Mouse (Mus musculus) embryonic facial prominence, embryonic 14.5 days (tissue): ENCODE measurements around the gene Ifrd2. TPM values are rescaled to one million over a fixed set of nuclear protein-coding genes. Genes with fewer than 3 reads are reported as not detected.

Experiments used
- ATAC-seq: fragments of 200-750 bp; cut with Nextera tagmentation; 2 replicates; pipeline ENCODE4 v1.8.0; 2017; ENCODE audit warnings: low read depth, moderate number of reproducible peaks, moderate TSS enrichment
- DNase-seq: peaks from one replicate; pipeline ENCODE4 v3.0.0-alpha.2; 2015; ENCODE audit warnings: low spot score
- H3K27ac ChIP-seq: fragments of 300-500 bp; sonication (generic); replicated peaks from 2 replicates; pipeline ENCODE4 v1.5.1; 2014; ENCODE audit warnings: low read depth, mild to moderate bottlenecking, low read length, moderate library complexity
- H3K27me3 ChIP-seq: fragments of 300-500 bp; sonication (generic); replicated peaks from 2 replicates; pipeline ENCODE4 v1.6.1; 2014; ENCODE audit warnings: low read length; ENCODE audit not compliant: control insufficient read depth, insufficient read depth
- H3K36me3 ChIP-seq: fragments of 300-500 bp; sonication (generic); 2 replicates; pipeline ENCODE4 v1.6.1; 2014; ENCODE audit warnings: low read length, mixed read lengths; ENCODE audit not compliant: control insufficient read depth, insufficient read depth
- H3K4me1 ChIP-seq: fragments of 300-500 bp; sonication (generic); 2 replicates; pipeline ENCODE4 v1.6.1; 2014; ENCODE audit warnings: antibody characterized with exemption, low read length; ENCODE audit not compliant: control insufficient read depth, insufficient read depth
- H3K4me2 ChIP-seq: fragments of 300-500 bp; sonication (generic); 2 replicates; pipeline ENCODE4 v1.6.1; 2014; ENCODE audit warnings: low read depth, mild to moderate bottlenecking, low read length, moderate library complexity, mixed read lengths
- H3K4me3 ChIP-seq: fragments of 300-500 bp; sonication (generic); 2 replicates; pipeline ENCODE4 v1.5.1; 2014; ENCODE audit warnings: low read depth, mild to moderate bottlenecking, low read length
- H3K9ac ChIP-seq: fragments of 300-500 bp; sonication (generic); 2 replicates; pipeline ENCODE4 v1.6.1; 2014; ENCODE audit warnings: low read depth, mild to moderate bottlenecking, low read length, moderate library complexity, mixed read lengths
- H3K9me3 ChIP-seq: fragments of 300-500 bp; sonication (generic); 2 replicates; pipeline ENCODE4 v1.6.1; 2016; ENCODE audit warnings: low read length; ENCODE audit not compliant: control insufficient read depth
- WGBS: fragments of 180-500 bp; shearing (Covaris S2); extraction: QIAGEN DNeasy Blood & Tissue Kit; methylation state at CpG from one replicate; pipeline ENCODE4 v1.1.7; 2014; 5-methylcytosine and 5-hydroxymethylcytosine counted together
- polyA plus RNA-seq: library from polyadenylated mRNA; unstranded; fragments of >200 nt; fragmentation: Nextera tagmentation; extraction: Ambion mirVana; gene quantifications from 2 replicates; pipeline ENCODE4 v1.2.1, GENCODE M21; 2014

Gene Ifrd2
- polyA plus RNA-seq, 1 experiment from 2014 or later = 46.7 TPM

DNA sequence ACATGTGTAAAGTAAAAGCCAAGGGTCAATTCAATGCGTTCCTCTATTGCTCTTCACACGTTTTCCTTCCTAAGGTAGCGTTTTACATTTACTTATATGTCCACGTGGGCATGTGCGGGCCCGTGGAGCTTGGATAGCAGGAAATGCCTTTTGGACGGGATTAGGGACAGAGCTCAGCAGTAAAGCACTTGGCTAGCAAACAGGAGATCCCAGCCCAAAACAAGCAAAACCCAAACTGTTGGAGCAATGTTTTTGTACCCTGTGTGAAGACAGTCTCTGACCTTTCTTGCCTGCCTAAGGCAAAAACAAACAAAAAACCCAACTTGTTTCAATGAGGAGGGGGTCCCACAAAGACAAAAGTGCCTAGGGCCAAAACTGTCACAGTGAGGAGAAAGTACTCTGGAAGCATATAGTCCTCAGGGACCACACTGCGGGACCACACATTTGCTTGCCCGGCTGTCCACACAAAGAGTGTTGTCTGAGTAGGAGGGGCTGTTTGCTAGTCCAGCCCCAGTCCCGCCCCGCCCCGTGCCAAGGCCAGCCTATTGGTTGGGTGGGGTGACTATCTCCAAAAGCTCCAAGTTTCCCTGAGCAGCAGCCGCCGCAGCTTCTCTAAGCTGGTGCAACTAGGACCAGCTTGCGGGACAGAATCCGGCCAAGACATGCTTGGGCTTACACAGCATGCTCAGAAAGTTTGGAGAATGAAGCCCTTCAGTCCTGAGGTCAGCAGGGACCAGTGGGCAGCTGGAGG, 10.9 kb upstream of the Ifrd2 start, which contains the start of gene Hyal1:
Gene Hyal1 (plus strand): TSS at position 571 of the 751 bp plus-strand sequence.
- peak within 1 kb of the TSS; percentile 67 for H3K9ac ChIP-seq
- peak within 1 kb of the TSS; percentile 82 for H3K27ac ChIP-seq
- ATAC-seq (peak; percentile 75), DNase-seq (peak; percentile 92)
- H3K4me1 ChIP-seq = peaks cover 11% of the 10 kb centered on the region
- H3K36me3 ChIP-seq = peaks cover 33% of the 10 kb centered on the region
- no peaks in the 10 kb centered on the region for H3K27me3 ChIP-seq
- whole genome bisulfite sequencing = 21% methylated on average over 13 of the region's 16 CpGs
- H3K9me3 ChIP-seq = no peaks in the 10 kb centered on the region
- H3K4me3 ChIP-seq = peak within 1 kb of the TSS; percentile 43
- H3K4me2 ChIP-seq = peak within 1 kb of the TSS; percentile 63

DNA sequence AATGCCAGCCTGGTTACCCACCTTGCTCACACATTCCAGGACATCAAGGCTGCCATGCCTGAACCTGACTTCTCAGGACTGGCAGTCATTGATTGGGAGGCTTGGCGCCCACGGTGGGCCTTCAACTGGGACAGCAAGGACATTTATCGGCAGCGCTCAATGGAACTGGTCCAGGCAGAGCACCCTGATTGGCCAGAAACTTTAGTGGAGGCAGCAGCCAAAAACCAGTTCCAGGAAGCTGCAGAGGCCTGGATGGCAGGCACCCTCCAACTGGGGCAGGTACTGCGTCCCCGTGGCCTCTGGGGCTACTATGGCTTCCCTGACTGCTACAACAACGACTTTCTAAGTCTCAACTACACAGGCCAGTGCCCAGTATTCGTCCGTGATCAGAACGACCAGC, 9.6 kb upstream of the Ifrd2 start:
- no peak overlapping the region for H3K4me3 ChIP-seq
- peak overlapping the region; percentile 63; the same call in 1 of the 2 replicates for H3K4me2 ChIP-seq
- peaks cover 22% of the 10 kb centered on the region for H3K36me3 ChIP-seq
- no peak overlapping the region for H3K27ac ChIP-seq
- peaks cover 11% of the 10 kb centered on the region for H3K4me1 ChIP-seq
- ATAC-seq (no peak), DNase-seq (no peak)
- H3K27me3 ChIP-seq = no peaks in the 10 kb centered on the region
- no peaks in the 10 kb centered on the region for H3K9me3 ChIP-seq
- 88% methylated on average over 10 of the region's 10 CpGs for WGBS
- no peak overlapping the region for H3K9ac ChIP-seq

DNA sequence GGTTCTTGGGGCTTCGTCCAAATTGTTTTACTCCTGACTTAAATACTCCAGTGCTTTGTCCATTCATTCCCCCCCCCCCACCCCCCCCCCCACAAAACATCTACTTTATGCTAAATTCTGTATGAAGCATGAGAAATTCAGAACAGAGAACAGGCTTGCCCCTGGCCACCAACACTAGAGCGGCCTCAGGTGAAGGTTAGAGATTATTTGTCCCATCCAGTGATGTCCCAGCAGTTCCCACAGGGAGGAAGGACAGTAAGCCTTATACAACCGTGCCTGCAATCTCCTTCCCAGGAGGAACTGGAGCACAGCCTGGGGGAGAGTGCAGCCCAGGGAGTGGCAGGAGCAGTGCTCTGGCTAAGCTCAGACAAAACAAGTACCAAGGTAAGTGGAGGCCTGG, 8.9 kb upstream of the Ifrd2 start, which contains the start of gene Naa80:
Gene Naa80 (plus strand): TSS at position 301 of the 400 bp plus-strand sequence.
- no peak within 1 kb of the TSS for H3K4me3 ChIP-seq
- no peaks in the 10 kb centered on the region for H3K9me3 ChIP-seq
- H3K9ac ChIP-seq = no peak within 1 kb of the TSS
- peaks cover 11% of the 10 kb centered on the region for H3K4me1 ChIP-seq
- H3K27me3 ChIP-seq = no peaks in the 10 kb centered on the region
- peak within 1 kb of the TSS; percentile 92; the same call in 1 of the 2 replicates for H3K27ac ChIP-seq
- H3K36me3 ChIP-seq = peaks cover 22% of the 10 kb centered on the region
- peak within 1 kb of the TSS; percentile 68; the same call in 1 of the 2 replicates for H3K4me2 ChIP-seq
- WGBS = 79% methylated on average over 3 of the region's 3 CpGs
- DNase-seq (no peak), ATAC-seq (no peak)

DNA sequence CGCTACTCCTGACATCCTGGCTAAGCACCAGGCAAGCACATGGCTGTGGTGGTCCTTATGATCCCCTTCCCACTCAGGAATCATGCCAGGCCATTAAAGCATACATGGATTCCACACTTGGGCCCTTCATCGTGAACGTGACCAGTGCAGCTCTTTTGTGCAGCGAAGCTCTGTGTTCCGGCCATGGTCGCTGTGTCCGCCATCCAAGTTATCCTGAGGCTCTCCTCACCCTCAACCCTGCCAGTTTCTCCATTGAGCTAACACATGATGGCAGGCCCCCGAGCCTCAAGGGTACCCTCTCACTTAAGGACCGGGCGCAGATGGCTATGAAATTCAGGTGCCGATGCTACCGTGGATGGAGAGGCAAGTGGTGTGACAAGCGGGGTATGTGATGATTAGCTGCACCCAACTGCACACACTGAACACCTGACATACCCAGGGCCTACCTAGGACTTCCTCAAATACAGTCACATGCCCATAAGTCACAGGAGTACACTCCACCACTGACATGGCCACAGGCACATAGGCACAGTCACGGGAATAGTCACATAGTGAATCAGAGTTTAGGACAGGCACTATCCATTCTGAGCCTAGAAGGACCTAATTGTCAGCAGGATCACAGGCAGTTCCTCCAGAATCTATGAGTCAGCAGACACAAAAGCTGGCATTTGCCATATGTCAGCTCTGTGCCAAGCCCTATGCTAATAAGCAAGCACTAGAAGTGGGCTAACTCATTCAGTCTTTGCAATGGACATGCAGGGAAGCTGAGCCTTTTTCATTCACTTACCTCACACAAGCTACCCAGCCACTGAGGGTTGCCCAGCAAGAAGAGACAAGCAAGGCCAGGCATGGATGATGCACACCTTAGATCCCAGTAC, 8.2 kb upstream of the Ifrd2 start:
- 0 out of 2 replicates have a peak overlapping the region, but pooled peaks have one; percentile 68 for H3K4me2 ChIP-seq
- no peak overlapping the region for H3K9ac ChIP-seq
- DNase-seq = no peak
- no peaks in the 10 kb centered on the region for H3K27me3 ChIP-seq
- H3K9me3 ChIP-seq = no peaks in the 10 kb centered on the region
- peaks cover 11% of the 10 kb centered on the region for H3K4me1 ChIP-seq
- no peak for ATAC-seq
- H3K27ac ChIP-seq = peak overlapping the region; percentile 92; the same call in 1 of the 2 replicates
- H3K36me3 ChIP-seq = peaks cover 17% of the 10 kb centered on the region
- 89% methylated on average over 14 of the region's 14 CpGs for WGBS
- no peak overlapping the region for H3K4me3 ChIP-seq

DNA sequence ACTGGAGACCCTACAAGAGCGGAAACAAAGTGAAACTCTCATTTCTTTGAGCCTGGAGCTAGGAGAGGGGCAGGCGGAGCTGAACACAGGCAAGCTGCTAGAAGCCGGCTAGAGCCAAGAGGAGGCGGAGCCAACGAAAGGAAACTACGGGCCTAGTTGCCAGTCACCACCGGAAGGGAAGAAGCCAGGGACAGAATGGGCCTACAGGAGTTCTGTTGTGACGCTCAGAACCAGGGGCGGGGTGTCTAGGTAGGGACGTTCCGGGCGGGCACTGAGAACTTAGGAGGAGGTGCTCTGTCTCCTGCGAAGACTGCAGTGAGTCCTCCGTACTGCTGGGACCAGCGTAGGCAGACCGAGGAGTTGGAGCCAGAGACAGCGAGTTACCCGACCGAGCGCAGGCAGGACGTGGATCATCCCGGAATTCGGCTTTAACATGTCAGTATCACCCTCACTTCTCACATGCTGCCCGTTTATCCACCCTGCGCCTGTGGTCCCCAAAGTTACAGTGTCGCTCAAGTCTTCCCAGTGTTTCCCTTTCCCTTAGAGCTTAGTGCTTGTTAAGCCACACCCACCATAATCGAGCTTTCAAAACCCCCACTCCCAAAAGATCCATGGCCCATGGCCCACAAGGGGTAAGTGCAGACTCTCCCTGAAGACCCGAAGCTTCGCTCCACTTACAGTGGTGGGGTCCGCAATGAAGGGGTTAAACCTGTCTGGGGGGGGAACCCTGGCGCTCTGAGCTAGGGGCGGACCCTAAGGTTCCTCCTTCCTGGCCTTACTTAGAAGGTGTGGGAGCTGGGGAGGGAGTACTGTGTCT, 6.7 kb upstream of the Ifrd2 start, which contains the start of gene Hyal3:
Gene Hyal3 (plus strand): TSS at position 318 of the 817 bp plus-strand sequence.
- Histone ChIP-seq H3K4me2 (peak within 1 kb of the TSS; percentile 68), H3K4me1 (peaks cover 11% of the 10 kb centered on the region), H3K9me3 (no peaks in the 10 kb centered on the region), H3K27ac (peak within 1 kb of the TSS; percentile 92), H3K27me3 (no peaks in the 10 kb centered on the region), H3K9ac (peak within 1 kb of the TSS; percentile 74), H3K36me3 (peaks cover 9% of the 10 kb centered on the region), H3K4me3 (peak within 1 kb of the TSS; percentile 51)
- 0% methylated on average over 25 of the region's 32 CpGs for WGBS
- peak; percentile 77 for ATAC-seq
- DNase-seq = peak; percentile 96

DNA sequence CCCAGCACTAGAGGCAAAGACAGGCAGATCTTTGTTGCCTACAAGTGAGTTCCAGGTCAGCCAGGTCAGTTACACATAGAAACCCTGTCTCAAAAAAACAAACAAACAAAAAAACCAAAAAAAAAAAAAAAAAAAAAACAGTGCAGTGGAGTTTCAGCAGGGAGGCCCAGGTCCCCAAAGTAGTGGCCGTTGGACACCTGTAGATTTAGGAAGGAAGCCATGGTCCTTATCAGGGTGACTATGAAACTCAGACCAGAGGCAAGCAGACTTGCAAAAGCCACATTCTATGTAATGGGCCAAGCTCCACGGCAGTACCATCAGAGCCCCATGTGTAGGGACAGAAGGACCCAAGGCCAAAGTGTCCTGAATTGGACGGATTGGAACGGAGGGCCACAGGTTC, 5.9 kb upstream of the Ifrd2 start:
- peak overlapping the region; percentile 51 for H3K4me3 ChIP-seq
- WGBS = 76% methylated on average over 4 of the region's 4 CpGs
- ATAC-seq = no peak
- no peaks in the 10 kb centered on the region for H3K27me3 ChIP-seq
- peak overlapping the region; percentile 68 for H3K4me2 ChIP-seq
- DNase-seq = no peak
- peak overlapping the region; percentile 92 for H3K27ac ChIP-seq
- H3K4me1 ChIP-seq = peaks cover 8% of the 10 kb centered on the region; the same call in 1 of the 2 replicates
- H3K36me3 ChIP-seq = peaks cover 9% of the 10 kb centered on the region
- H3K9me3 ChIP-seq = no peaks in the 10 kb centered on the region
- H3K9ac ChIP-seq = peak overlapping the region; percentile 74

DNA sequence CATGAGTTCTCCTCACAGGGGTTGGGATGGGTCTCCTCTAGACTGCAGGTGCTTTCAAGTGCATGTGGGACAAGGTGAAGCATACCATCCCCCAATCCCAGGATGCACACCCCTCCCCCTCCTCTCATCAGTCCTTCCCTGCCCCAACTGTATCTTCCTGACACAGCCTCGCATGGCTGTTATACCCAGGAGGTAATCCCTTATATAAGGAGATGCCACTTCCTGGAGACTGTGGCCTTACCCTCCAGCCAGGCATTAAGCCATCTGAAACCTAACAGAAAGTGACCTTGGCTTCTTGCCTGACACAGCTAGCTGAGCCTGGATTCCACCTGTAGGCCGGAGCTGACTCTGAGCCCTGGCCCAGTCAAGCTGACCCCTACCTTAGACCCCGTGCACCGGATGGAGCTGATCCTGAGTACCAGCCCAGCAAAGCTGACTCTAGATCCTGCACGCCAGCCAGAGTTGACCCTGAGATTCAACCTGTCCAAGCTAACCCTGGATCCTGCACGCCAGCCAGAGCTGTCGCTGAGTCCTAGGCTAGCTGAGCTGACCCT, 4.9 kb upstream of the Ifrd2 start:
- H3K4me3 ChIP-seq = no peak overlapping the region
- H3K27me3 ChIP-seq = no peaks in the 10 kb centered on the region
- no peak overlapping the region for H3K9ac ChIP-seq
- peaks cover 4% of the 10 kb centered on the region; the same call in 1 of the 2 replicates for H3K4me1 ChIP-seq
- 90% methylated on average over 7 of the region's 7 CpGs for WGBS
- ATAC-seq (no peak), DNase-seq (no peak)
- peak overlapping the region; percentile 68; the same call in 1 of the 2 replicates for H3K4me2 ChIP-seq
- no peak overlapping the region for H3K27ac ChIP-seq
- no peaks in the 10 kb centered on the region for H3K9me3 ChIP-seq
- peaks cover 9% of the 10 kb centered on the region for H3K36me3 ChIP-seq
